Mouse (Mus musculus) Muller cell, postnatal 12 days (primary cell): ENCODE data around the gene Ube2e3.

Experiments used
- DNase-seq: peaks from one replicate; pipeline ENCODE4 v3.0.0-alpha.2; 2015; ENCODE audit errors: inconsistent ontology term

Gene Ube2e3

DNA sequence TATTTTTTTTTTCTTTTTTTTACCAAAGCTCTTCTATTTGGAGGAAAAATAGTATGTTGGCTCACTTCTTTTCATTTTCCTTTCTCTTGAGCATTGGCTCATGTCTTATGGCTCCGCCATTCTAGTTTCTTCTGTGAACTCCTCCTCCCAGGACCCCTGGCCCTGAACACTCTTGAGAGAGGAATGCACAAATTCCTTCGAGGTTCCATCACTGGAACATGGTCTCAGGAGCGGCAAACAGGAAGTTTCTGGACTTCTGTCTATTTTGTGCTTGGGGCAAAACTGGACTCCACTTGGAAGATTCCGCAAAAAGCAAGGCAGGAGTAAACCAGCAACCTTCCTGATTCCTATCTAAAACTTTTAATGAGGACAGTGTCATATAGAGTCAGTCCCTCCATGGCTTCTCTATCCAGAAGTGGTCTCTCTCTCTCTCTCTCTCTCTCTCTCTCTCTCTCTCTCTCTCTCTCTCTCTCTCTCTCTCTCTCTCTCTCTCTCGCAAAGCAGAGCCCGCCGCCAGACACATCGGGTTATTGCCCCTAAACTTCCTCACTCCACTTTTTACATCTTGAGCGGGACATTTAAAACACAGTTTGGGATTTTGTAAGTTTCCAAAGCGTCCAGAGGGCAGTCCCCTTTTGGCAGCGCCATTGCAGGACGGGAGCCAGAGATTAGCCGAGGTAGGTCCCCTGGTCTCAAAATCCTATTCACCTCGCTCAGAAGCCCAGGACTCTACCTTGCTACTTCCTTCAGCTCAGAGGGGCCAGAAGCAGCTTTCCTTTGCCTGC, at the start of gene Ube2e3:
Ube2e3 (plus strand) TSS at position 399 of the 785 bp plus-strand sequence.
- peak; percentile 61 for DNase-seq

DNA sequence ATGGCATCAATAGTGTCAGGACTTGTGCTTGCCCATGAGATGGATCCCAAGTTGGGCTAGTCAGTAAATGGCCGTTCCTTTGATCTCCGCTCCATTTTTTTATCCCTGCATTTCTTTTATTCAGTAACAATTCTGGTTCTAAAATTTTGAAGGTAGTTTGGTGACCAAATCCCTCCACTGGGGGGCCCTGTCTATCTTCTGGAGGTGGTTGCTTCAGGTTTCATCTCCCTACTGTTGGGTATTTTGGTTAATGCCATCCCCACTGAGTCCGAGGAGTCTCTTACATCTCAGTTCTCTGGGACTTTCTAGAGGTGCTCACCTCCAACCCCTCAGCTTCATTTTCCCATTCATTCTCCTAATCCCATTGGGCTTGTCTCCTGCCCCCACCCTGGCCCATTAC, 38.0 kb upstream of the Ube2e3 start:
- no peak for DNase-seq

DNA sequence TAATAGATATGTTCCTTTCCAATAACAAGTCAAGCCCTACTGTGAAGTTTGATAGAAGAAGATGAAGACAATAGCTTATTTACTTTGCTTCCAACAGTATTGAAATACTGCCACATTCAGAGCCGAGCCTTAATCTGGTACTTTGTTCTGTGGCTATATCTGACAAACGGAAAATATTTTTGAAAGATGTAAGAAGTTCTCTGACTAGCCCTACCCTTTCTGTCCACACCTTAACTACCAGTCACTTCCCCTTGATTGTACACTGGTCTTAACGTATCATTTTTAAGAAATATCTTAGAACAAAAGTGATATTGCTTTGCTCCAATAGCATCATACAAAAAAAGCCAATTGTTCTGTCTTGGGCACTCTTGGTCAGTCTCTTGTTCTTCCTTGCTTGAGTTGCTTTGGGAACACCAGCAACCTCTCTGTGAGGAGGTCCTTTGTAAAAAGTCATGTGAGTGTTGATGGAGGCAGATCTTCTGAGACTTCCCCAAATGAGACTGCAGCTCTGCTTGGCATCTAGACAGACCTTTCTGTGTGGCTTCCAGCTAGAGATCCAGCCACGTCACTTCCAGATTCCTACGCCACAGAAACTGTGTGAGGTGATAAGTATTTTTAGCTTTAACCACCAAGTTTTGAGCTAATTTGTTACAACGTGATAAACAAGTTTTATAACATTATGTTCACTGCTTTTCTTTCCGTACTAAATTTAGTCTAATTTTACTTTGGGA, 26.3 kb upstream of the Ube2e3 start:
- DNase-seq = no peak

DNA sequence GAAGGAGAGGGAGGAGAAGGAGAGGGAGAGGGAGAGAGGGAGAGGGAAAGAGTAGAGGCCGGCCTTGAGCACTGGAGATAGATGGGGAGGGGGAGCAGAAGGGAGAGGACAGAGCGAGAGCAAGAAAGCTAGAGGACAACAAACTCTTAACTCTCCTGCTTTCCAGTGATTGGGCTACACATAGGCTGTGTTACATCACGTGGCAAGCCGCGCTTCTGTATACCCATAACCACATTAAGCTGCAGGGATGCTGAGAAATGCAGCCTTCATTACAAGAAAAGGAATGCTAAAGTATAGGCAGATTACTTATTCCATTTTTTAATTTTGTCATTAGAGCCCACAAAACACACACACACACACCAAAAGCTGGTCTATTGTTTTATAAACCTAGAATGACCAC, 23.6 kb upstream of the Ube2e3 start:
- no peak for DNase-seq

DNA sequence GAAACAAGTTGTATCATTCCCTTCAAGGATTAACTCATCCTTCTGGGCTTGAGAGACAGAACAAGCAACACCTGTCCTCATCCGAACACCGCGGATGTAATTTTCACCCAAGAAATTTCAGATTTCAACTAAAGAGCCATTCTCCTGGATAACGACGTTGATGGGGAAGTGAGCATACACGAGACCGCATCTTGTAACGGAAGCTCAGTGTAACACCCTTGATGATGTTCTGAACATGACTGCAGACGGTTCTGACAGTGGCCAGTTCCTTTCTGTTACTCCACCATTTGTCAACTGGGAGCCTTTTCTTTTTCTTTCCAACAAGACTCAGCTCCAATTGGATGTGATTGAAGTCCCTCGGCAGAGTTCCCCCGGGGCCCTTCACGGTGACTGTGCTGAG, 22.6 kb upstream of the Ube2e3 start:
- no peak for DNase-seq

DNA sequence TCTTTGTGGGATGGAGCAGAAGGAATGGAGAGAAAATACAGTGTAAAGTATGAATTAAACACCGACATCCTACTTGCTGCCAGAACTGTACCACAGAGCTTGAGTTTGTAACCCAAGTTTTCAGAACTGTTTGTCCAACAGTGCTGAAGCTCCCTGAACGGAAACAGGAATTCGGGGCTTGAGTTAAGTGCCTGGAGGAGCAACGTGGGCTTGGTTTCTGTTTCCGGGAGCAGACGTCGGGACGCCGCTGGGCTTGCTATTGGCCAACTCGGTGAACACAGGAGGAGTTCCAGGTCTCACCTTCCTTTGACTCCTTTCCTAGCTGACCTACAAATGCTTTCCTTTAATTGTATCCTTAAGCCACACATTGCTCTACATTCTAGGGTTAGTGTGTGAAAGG, 22.2 kb upstream of the Ube2e3 start:
- DNase-seq = no peak

DNA sequence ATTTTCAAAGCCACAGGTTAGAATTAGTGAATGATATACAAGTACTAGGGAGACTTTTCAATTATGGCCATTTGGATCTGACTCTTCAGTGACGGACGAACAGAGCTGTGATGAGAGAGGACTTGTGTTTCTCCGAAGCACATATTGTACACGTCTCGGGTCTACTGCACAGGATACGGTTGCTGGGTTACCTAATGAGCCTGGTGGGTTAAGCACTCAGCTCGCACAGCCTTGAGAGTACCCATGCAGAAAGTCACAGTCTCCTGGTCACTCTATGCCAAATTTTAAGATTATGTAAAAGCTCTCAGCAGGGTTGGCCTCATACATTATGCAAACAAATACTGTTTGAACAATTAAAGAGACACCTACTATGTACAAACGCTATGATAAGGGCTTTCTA, 13.6 kb upstream of the Ube2e3 start:
- no peak for DNase-seq

DNA sequence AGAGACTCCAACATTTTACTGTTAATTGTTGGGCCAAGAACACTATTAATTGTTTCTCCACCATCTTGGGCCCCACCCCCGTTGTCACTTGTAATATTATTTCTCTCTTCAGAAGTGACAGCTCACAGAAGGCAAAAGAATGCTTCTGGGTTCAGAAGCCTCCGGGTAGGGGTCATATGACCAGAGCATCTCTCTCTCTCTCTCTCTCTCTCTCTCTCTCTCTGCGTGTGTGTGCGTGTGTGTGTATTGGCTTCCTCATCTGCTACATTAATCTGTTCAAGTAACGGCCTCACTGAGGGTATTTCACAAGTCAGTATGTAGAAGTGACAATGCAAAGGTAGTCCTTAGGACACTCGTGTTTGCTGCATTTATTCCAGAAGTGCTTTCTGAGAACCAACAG, 9.3 kb upstream of the Ube2e3 start:
- DNase-seq = no peak

DNA sequence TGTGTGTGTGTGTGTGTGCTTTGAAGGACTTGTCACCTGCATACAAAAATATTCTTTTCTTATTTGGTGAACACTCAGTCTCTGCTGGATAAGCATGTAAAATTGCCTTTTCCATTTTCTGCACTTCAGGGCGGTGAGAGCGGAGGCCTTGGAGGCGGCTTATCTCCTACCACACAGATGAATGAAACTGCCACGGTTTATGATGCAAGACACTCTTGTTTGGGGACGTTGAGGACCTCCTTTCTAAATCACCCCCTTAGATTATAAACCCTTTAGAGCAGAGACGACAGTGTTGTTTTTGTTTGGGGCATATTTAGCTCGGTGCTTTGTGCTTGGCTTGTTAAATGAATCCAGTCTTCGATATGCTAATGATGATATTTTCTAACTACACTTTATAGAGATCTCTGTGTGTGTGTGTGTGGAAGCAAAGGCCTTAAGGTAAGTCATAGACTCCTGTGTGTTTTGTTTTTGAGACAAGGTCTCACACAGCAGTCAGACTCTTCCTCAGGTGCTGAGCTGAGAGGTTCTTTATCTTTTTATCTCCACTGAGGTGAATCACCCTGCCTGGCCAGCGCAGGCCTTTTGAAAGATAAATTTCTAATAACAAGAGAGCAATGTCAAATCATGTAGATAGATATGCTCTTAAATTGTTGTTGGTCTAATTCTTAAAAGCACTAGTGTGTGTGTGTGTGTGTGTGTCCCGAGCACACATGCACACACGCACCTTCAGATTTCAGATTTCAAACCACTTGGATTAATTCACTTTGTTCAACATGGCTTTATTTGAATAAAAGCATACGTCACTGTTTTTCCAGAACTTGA, 8.4 kb upstream of the Ube2e3 start:
- no peak for DNase-seq

DNA sequence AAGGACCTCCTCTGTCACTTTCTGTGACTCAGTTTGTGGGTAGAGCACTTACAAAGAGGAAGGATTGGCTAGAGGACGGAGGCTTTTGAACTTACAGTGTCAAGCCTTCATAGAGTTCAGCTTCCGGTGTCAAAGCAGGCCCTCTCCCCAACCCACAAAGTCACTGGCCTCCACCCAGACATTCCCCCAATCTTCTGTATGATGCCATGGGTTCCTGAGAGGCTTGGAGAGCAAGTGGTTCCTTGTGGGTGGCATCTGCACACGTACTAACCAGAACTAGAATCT, 7.9 kb upstream of the Ube2e3 start:
- DNase-seq = no peak

DNA sequence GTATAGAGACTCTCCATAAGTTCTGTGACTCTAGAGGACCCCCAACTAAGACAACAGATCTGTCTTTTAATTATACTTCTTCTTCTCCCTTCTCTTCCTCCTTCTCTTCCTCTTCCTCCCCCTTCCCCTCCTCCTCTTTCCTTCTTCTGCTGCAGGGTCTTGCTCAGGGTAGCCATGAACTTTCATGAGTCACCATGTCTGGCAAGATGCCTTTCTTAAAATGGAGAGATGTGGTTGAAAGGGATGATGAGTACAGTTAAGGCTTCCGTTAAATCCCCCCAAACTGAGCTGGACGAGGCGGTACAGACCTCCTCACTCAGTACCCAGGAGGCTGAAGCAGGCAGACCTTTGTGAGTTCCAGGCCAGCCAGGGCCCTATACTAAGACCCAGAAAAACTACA, 3.8 kb upstream of the Ube2e3 start:
- no peak for DNase-seq

DNA sequence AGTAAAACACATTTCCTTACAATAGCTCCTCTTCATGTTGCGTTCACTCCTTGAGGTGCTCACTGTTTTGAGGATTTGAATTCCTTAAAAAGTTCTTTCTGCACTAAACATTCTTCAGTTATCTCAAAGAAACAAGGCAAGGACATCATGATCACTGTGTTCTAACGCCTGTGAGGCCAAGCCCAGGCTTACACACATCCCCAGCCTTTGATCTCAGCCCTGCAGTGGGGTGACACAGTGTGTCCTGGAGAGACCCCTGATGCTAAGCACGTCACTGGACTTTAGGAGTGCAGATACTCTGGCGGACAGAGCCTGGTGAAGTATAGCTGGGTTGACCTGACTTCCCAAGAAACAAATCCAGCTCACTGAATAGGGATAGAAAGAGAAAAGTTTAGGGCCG, 3.1 kb upstream of the Ube2e3 start:
- DNase-seq = no peak

DNA sequence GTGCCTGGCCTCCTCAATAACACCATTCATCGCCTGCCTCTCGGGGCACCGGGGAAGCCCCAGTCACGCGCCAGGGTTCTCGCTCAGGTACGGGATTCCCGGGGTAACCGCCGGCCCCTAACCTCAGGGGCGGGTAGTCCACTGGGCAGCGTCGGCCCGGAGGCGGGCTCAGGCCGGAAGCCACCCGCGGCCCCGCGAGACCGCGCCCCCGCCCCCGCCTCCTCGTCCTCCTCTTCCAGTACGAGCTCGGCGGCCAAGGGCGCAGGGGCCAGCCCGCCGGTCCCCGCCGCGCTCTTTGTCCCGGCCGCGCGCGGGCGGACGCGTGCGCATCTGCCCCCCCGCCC, 559 bp downstream of the Ube2e3 start:
- DNase-seq = peak; percentile 91

DNA sequence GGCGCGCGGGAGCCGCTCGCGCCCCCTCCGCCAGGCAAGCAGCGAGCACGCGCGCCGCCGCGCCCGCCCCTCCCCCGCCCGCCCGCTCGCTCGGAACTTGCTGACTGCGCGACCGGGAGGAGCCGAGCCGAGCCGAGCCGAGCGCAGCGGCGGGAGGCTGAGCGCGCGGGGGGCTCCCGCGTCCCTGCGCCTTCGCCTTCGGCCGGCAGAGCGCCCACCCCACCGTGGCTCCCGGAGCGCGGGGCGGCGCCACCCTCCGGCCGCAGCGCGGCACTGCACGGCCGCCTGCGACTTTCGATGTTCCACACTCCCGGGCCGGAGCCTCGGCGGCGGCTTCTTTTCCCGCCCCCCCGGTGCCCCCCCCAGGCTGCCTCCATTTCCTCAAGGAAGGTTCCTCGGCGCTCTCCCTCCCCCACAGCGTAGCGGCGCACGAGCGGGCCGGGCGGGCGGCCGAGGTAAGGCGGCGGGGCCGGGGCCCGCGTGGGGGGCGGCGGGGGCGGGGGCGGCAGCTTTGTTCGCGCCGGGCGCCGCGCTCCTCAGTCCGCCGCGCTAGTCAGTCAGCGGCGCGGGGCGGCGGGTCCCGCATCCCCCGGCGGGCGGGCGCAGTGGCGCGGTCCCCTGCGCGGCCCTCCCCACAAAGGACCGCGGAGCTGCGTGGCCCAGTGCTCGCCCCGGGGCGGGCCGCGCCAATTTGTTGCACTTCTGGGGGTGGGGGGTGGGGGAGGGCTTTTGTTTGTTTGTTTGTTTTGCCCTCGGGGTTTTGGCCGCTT, 1.2 kb downstream of the Ube2e3 start:
- peak; percentile 83 for DNase-seq

DNA sequence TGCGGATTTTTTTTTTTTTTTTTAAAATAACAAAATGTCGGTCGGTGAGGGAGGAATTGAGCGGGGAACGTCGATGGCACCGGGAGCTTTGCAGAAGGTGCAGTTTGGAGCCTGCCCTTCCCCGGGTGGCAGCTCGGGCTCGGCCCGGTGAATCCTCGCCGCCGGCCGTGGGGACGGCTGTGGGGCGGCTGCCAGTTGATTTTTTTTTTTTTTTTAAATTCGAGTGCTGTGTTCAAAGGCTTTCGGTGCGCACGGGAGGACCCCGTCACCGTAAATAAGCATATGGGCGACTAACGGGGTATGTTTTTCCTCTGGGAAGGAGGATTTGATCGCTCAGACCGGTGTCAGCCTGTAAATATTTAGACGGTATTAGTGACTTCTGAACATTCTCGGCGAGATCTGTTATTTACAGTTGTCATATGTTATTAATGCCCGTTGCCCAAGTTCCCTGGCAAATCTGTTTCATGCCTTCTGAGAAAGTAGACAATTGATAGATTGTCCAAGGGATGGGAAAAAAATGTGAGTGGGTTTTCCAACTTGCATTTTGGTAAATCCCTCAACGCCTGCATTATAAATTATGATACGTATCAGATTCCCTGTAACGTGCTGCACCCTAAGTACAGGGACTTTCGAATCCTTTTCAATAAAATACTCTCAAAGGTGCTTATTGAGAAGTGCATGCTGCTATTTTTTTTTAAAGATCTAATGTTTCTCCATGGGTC, 2.0 kb downstream of the Ube2e3 start:
- peak; percentile 43 for DNase-seq

DNA sequence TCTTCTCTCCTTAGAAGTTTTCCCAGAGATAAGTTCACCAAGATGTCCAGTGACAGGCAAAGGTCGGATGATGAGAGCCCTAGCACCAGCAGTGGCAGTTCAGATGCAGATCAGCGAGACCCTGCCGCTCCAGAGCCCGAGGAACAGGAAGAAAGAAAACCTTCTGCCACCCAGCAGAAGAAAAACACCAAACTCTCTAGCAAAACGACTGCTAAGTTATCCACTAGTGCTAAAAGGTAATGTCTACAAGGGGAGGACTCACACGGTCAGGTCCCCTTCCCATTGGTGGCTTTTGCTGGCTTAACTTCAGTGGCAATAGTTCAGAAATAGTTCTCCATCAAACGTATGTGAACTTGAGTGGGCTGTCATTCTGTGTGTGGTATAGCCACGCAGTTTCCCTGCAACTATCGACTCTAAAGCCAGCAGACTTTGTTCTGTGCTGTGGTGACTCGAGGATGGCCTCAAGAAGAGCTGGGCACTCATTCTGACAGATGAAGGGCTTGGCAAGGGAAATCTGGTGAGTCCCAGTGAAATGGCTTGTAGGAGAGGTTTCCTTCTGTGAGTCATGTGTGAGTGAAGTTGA, 2.6 kb downstream of the Ube2e3 start:
- DNase-seq = peak; percentile 56

DNA sequence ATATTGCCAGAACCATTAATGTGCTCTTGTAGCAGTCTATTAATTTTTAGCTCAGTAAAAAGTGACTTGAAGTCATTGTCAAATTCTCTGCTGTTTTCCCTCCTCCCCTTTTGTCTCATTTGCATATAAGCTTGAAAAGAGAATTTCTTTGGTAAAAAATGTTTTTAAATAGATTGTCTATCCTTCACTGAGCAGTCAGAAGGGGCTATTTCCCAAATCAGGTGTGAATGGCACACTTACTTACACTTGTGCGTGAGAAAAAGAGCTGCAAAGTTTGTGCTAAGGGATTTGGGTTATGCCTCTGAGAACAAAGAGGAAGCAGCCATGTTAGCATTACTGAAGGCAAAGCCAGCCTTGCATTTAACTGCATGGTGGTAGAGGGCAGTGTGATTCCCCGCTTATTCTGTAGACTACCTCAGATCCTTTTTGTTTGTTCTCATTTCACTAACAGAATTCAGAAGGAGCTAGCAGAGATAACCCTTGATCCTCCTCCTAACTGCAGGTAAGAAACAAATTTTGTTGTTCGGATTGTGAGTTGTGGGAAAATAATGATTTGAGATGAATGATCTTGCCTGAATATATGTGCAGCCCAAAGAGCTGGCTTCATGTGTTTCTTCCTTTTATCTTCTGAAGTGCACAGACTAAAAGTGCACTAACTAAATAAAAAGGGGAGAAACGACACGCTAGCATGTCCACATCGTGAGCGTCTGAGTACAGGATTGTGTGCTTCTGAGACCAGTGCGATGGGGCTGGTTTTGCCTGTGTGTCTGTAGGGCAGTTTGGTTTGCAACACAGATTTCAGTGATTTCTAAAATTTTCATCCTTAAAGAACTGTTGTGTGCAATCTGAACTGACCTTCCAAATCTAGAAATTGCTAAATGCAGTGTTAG, 4.3 kb downstream of the Ube2e3 start:
- DNase-seq = peak; percentile 51

DNA sequence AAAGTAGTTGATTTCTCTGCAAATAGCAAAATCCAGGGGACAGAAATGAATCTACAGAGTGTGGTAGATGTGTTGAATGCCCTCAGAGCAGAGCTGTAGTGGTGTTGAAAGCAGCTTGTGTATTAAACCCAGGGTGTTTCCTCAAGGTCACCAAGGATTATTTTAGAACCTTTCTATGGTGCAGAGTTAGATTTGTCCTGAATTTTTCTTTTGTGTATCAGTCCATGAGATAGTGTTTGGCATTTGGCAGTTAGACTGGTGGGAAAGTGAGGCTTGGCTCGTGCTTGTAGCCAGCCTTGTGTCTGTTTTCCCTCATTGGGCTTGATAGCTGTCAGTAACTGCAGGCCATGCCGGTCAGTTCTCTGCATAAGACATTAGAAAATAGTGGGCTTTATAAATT, 6.0 kb downstream of the Ube2e3 start:
- peak; percentile 4 for DNase-seq

DNA sequence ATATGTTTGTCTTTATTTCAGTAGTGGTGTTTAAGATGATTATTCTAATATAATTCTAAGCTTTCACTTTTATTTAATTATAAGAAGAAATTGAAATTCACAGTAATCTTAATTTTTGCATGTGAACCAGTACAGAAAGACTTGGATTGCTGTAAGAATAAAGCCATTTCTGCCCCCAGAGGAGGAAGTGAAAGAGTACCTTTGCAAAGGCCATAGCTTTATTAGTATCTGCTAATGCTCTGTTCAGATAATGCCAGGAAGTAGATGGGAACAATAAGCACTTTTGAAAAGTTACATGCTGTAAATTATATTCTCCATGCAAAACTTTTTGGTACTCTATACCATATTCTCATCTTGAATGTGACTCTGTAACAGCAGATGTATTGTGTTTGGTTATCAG, 8.1 kb downstream of the Ube2e3 start:
- DNase-seq = no peak

DNA sequence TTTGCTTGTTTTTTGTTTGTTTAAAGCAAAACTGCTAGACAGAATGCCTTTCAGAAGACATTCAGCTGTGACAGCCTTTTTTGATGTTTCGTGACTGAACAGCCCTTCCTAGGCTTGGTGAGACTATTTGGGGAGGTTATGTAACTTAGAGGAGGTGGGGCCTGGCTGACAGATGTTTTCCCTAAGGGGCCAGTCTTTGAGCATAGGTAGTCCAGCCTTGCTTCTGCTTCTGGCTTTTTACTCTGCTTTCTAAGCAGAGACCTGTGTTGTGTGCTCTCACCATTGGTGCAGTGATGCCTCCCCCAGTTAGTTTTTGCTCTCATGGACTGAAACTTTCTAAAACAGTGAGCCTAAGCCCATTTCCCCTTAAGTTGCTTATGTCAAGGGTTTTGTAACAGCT, 14.1 kb downstream of the Ube2e3 start:
- DNase-seq = no peak
